In genomic region chr11:94242760-94243421, GRCm38 (mm10) we compare ENCODE assay signal across 9 mouse cellular contexts. TPM values are rescaled to one million over a fixed set of nuclear protein-coding genes. Genes with fewer than 3 reads are reported as not detected.
DNase-seq lines count a peak whose midpoint lies in the region; ATAC-seq and TF ChIP-seq lines count a peak whose summit lies in the region.
"Had no signal": no experiment of that assay in that cellular context is flagged by ENCODE, and none has a peak within 500 bp of the region (broad histone marks: within the 10 kb centered on the region; RNA-seq: fewer than 3 reads in every experiment).

No protein-coding gene starts in this region.

- H3K4me3 ChIP-seq in ES-E14 (ENCODE audit: insufficient read depth in 1 of 2, low read depth in 1 of 2, low read length in 2 of 2, poor library complexity in 1 of 2, severe bottlenecking in 1 of 2), result peak overlapping the region; percentile 11 to 22
- peak overlapping the region; percentile 13; the same call in 1 of the 2 replicates for H3K4me3 ChIP-seq in forebrain, embryonic 16.5 days (replicated peaks; ENCODE audit: low read length)
- H3K4me3 ChIP-seq in intestine, embryonic 16.5 days (ENCODE audit: low read length), result peak overlapping the region; percentile 28

- H3K36me3 ChIP-seq in ES-E14 (ENCODE audit: control insufficient read depth, insufficient read depth, low read length, poor library complexity, severe bottlenecking), result no peaks in the 10 kb centered on the region
- no peaks in the 10 kb centered on the region for H3K36me3 ChIP-seq in forebrain, embryonic 16.5 days (ENCODE audit: control insufficient read depth, insufficient read depth)
- no peaks in the 10 kb centered on the region for H3K36me3 ChIP-seq in intestine, embryonic 16.5 days (ENCODE audit: control insufficient read depth, insufficient read depth, low read length)

- in situ Hi-C loops in ES-E14 (cut with MboI; ENCODE audit: low sequenced_read_pairs in 2 of 2, unreplicated experiment in 2 of 2), result no loop called here

- 5% methylated on average over 29 of the region's 29 CpGs for WGBS in forebrain, embryonic 16.5 days
- WGBS in intestine, embryonic 16.5 days, result 6% methylated on average over 29 of the region's 29 CpGs

- peak; percentile 35 for DNase-seq in CD4-positive, CD25-positive, alpha-beta regulatory T cell, adult 2 months (ENCODE audit: low read depth, low spot score)
- no peak for DNase-seq in ES-E14 (ENCODE audit: low read depth, low spot score)
- DNase-seq in lung, postnatal 4 days, result peak; percentile 35 to 38
- peak; percentile 65 for DNase-seq in testis, postnatal 10 days (ENCODE audit: low spot score)
- DNase-seq in right cerebral cortex, postnatal 36 days (ENCODE audit: low spot score in 2 of 2), result no peak

- peaks cover 8 to 10% of the 10 kb centered on the region in 2 experiments; a peak in 2 of 4 replicates for H3K4me1 ChIP-seq in ES-E14 (ENCODE audit: control insufficient read depth in 2 of 2, insufficient read depth in 2 of 2, low read length in 2 of 2, poor library complexity in 1 of 2)
- peaks cover 30% of the 10 kb centered on the region for H3K4me1 ChIP-seq in forebrain, embryonic 16.5 days (replicated peaks; ENCODE audit: control insufficient read depth, insufficient read depth, low read length)
- peaks cover 39% of the 10 kb centered on the region for H3K4me1 ChIP-seq in intestine, embryonic 16.5 days (ENCODE audit: control insufficient read depth, insufficient read depth, low read length)

- no peak overlapping the region for H3K9ac ChIP-seq in ES-E14 (ENCODE audit: insufficient read depth, low read depth, low read length, poor library complexity, severe bottlenecking)
- peak overlapping the region; percentile 36; the same call in 1 of the 2 replicates for H3K9ac ChIP-seq in forebrain, embryonic 16.5 days (replicated peaks; ENCODE audit: low read depth, low read length)
- peak overlapping the region; percentile 65 for H3K9ac ChIP-seq in intestine, embryonic 16.5 days (ENCODE audit: low read depth, low read length)

- no peaks in the 10 kb centered on the region for H3K27me3 ChIP-seq in forebrain, embryonic 16.5 days (replicated peaks; ENCODE audit: control insufficient read depth, insufficient read depth, low read length)
- H3K27me3 ChIP-seq in intestine, embryonic 16.5 days (replicated peaks; ENCODE audit: control insufficient read depth, insufficient read depth, low read length), result no peaks in the 10 kb centered on the region

- H3K27ac ChIP-seq in ES-E14 (ENCODE audit: insufficient read depth, low read depth, low read length, poor library complexity, severe bottlenecking), result no peak overlapping the region
- H3K27ac ChIP-seq in forebrain, embryonic 16.5 days (ENCODE audit: low read length), result no peak overlapping the region
- peak overlapping the region; percentile 33 for H3K27ac ChIP-seq in intestine, embryonic 16.5 days (ENCODE audit: low read length)

- H3K4me2 ChIP-seq in forebrain, embryonic 16.5 days (ENCODE audit: low read length), result peak overlapping the region; percentile 47
- peak overlapping the region; percentile 65 for H3K4me2 ChIP-seq in intestine, embryonic 16.5 days (ENCODE audit: low read depth, low read length)

- H3K9me3 ChIP-seq in ES-E14 (ENCODE audit: control insufficient read depth, insufficient read depth, low read depth, low read length), result no peaks in the 10 kb centered on the region
- H3K9me3 ChIP-seq in forebrain, embryonic 16.5 days (ENCODE audit: control insufficient read depth, low read length), result no peaks in the 10 kb centered on the region
- H3K9me3 ChIP-seq in intestine, embryonic 16.5 days (ENCODE audit: control insufficient read depth, low read length), result no peaks in the 10 kb centered on the region

- peak; percentile 45 for ATAC-seq in forebrain, embryonic 16.5 days
- ATAC-seq in intestine, embryonic 16.5 days, result peak; percentile 49
- ATAC-seq in frontal cortex, adult (ENCODE audit: low TSS enrichment), result no peak

TF ChIP-seq in ES-E14, 5 proteins besides CTCF, POLR2A, EP300 and RAD21:
- TF ChIP-seq MAFK (IDR thresholded peaks at IDR 0.05; ENCODE audit: insufficient read depth, low read depth, low read length) (no peak), ZNF384 (IDR thresholded peaks at IDR 0.05; ENCODE audit: low read depth, low read length) (no peak), ZC3H11A (IDR thresholded peaks at IDR 0.05; ENCODE audit: borderline replicate concordance, low read depth, low read length) (no peak), CHD2 (IDR thresholded peaks at IDR 0.05; ENCODE audit: low read depth, low read length) (no peak)

RNA-seq across cellular contexts. Expression of gene Wfikkn2, which starts 2.9 kb away (rescaled TPM):
- 0.31 and 0.53 TPM in 2 replicates for total RNA-seq in ES-E14 (2012; rRNA removed)
- polyA plus RNA-seq in forebrain, embryonic 16.5 days (2015; fragmentation: Nextera tagmentation; extraction: Ambion mirVana), result 3.5 and 5.3 TPM in 2 replicates
- 1.8 and 2.2 TPM in 2 replicates for polyA plus RNA-seq in intestine, embryonic 16.5 days (2015; fragmentation: Nextera tagmentation; extraction: Ambion mirVana)

RNA-seq across cellular contexts. Expression of gene Tob1, which starts 31.6 kb away (rescaled TPM):
- 10.8 and 11.3 TPM in 2 replicates for total RNA-seq in ES-E14 (2012; rRNA removed)
- 35.1 and 46.0 TPM in 2 replicates for polyA plus RNA-seq in forebrain, embryonic 16.5 days (2015; fragmentation: Nextera tagmentation; extraction: Ambion mirVana)
- 39.8 and 50.1 TPM in 2 replicates for polyA plus RNA-seq in intestine, embryonic 16.5 days (2015; fragmentation: Nextera tagmentation; extraction: Ambion mirVana)

RNA-seq across cellular contexts. Expression of gene Gm21885, which starts 38.8 kb away (rescaled TPM):
- 0.40 TPM in 1 of 2 replicates, not detected in the other for total RNA-seq in ES-E14 (2012; rRNA removed)
- polyA plus RNA-seq in forebrain, embryonic 16.5 days (2015; fragmentation: Nextera tagmentation; extraction: Ambion mirVana), result 0.38 and 0.66 TPM in 2 replicates
- polyA plus RNA-seq in intestine, embryonic 16.5 days (2015; fragmentation: Nextera tagmentation; extraction: Ambion mirVana), result 92.1 and 137 TPM in 2 replicates
- polyA plus RNA-seq: cerebellum, adult 2 months had no signal

Comparison
In these comparisons a context has a peak if more than half of its experiments do, and no peak if none do; other contexts are left out.
1. DNase-seq: peak in CD4-positive, CD25-positive, alpha-beta regulatory T cell, adult 2 months (single experiment), lung, postnatal 4 days (2 of 2) and testis, postnatal 10 days (single experiment); none in ES-E14 (single experiment) and right cerebral cortex, postnatal 36 days (0 of 2).
2. RNA of gene Gm21885, which starts 38.8 kb away (polyA plus RNA-seq): 92.1 to 137 TPM in intestine, embryonic 16.5 days; 0.38 to 0.66 TPM in forebrain, embryonic 16.5 days; every median in the first group is over 10 times any median in the second.
3. Peak in every context shown above with its lines, with median percentiles within 50 percentile points of each other: H3K4me3 ChIP-seq.